Mouse (Mus musculus): ENCODE data around the gene Nox4.
A peak's percentile ranks its signal among the peaks of the same experiment; 100 is the strongest.

The Nox4 gene

GRCm38 (mm10) chr7:87245856-87246579 lies at the start of gene Nox4:
Gene Nox4 (plus strand): TSS chr7:87246096.
- no peak for DNase-seq (ENCODE audit: low read depth, low spot score)

GRCm38 (mm10) chr7:87204751-87205150 lies 41.1 kb upstream of the Nox4 start:
- no peak for DNase-seq (ENCODE audit: low read depth, low spot score)

- DNase-seq (ENCODE audit: low read depth, low spot score) = no peak
Measured at GRCm38 (mm10) chr7:87221712-87222111, 24.2 kb upstream of the Nox4 start.

GRCm38 (mm10) chr7:87222751-87223150 lies 23.1 kb upstream of the Nox4 start:
- no peak for DNase-seq (ENCODE audit: low read depth, low spot score)

GRCm38 (mm10) chr7:87225617-87226016 lies 20.3 kb upstream of the Nox4 start:
- no peak for DNase-seq (ENCODE audit: low read depth, low spot score)

GRCm38 (mm10) chr7:87227051-87227948 lies 18.6 kb upstream of the Nox4 start:
- no peak for DNase-seq (ENCODE audit: low read depth, low spot score)

GRCm38 (mm10) chr7:87229502-87229901 lies 16.4 kb upstream of the Nox4 start:
- no peak for DNase-seq (ENCODE audit: low read depth, low spot score)

GRCm38 (mm10) chr7:87241139-87241538 lies 4.8 kb upstream of the Nox4 start:
- DNase-seq (ENCODE audit: low read depth, low spot score) = no peak

- DNase-seq (ENCODE audit: low read depth, low spot score) = peak; percentile 1
Measured at GRCm38 (mm10) chr7:87246580-87246934, 661 bp downstream of the Nox4 start.

GRCm38 (mm10) chr7:87246940-87247339 lies 1.0 kb downstream of the Nox4 start:
- no peak for DNase-seq (ENCODE audit: low read depth, low spot score)

- DNase-seq (ENCODE audit: low read depth, low spot score) = no peak
Measured at GRCm38 (mm10) chr7:87247926-87248325, 2.0 kb downstream of the Nox4 start.

- no peak for DNase-seq (ENCODE audit: low read depth, low spot score)
Measured at GRCm38 (mm10) chr7:87252071-87252470, 6.2 kb downstream of the Nox4 start.

GRCm38 (mm10) chr7:87277225-87277624 lies 31.3 kb downstream of the Nox4 start:
- DNase-seq (ENCODE audit: low read depth, low spot score) = no peak

- no peak for DNase-seq (ENCODE audit: low read depth, low spot score)
Measured at GRCm38 (mm10) chr7:87303726-87304315, 57.9 kb downstream of the Nox4 start.

- no peak for DNase-seq (ENCODE audit: low read depth, low spot score)
Measured at GRCm38 (mm10) chr7:87321571-87321970, 75.7 kb downstream of the Nox4 start.

- DNase-seq (ENCODE audit: low read depth, low spot score) = no peak
Measured at GRCm38 (mm10) chr7:87322085-87322484, 76.2 kb downstream of the Nox4 start.

GRCm38 (mm10) chr7:87330782-87331558 lies 85.1 kb downstream of the Nox4 start:
- DNase-seq (ENCODE audit: low read depth, low spot score) = no peak

- no peak for DNase-seq (ENCODE audit: low read depth, low spot score)
Measured at GRCm38 (mm10) chr7:87345598-87345997, 99.7 kb downstream of the Nox4 start.

GRCm38 (mm10) chr7:87352818-87353217 lies 106.9 kb downstream of the Nox4 start:
- no peak for DNase-seq (ENCODE audit: low read depth, low spot score)

GRCm38 (mm10) chr7:87367834-87368233 lies 121.9 kb downstream of the Nox4 start:
- DNase-seq (ENCODE audit: low read depth, low spot score) = no peak

GRCm38 (mm10) chr7:87369131-87369530 lies 123.2 kb downstream of the Nox4 start:
- DNase-seq (ENCODE audit: low read depth, low spot score) = no peak

GRCm38 (mm10) chr7:87370789-87371188 lies 124.9 kb downstream of the Nox4 start:
- no peak for DNase-seq (ENCODE audit: low read depth, low spot score)

Data from CD4-positive, CD25-positive, alpha-beta regulatory T cell, adult 2 months (primary cell).